Mouse (Mus musculus) lung, adult 2 months (tissue): ENCODE results near the gene Kif12.

Source experiments
- CTCF ChIP-seq: fragments of 200-500 bp; IDR thresholded peaks from 2 replicates; pipeline ENCODE4 v1.5.1; 2011; ENCODE audit warnings: mild to moderate bottlenecking, low read length, control low read depth; ENCODE audit not compliant: insufficient read depth
- POLR2A ChIP-seq: fragments of 200-500 bp; IDR thresholded peaks from 2 replicates; pipeline ENCODE4 v1.6.1; 2011; ENCODE audit warnings: low read depth, mild to moderate bottlenecking, control low read depth, low read length, borderline replicate concordance; ENCODE audit errors: extremely low read depth

GRCm38 (mm10) chr4:63151127-63151526, 20.8 kb downstream of the Kif12 start:
- TF ChIP-seq CTCF (no peak), POLR2A (no peak)
